ENCODE assay signal across 23 mouse cellular contexts in the genomic region with DNA sequence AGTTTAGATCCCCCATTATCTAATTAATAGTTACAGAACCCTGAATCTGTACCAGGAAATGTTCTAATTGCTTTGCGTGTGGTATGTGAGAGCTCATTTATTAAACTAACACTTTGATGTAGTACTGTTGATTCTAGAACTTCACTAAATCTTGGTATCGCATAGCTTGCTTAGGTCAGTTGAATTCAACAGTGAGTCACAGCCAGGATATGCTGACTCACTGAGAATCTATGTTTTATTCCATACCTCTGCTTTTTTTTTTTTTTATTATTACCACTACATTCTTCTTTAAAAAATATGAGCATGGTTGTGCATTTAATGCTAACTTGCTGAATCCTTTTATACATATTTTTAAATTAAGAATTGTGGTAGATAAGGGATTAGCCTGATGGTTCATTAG.
DNase-seq lines count a peak whose midpoint lies in the region; ATAC-seq lines count a peak whose summit lies in the region.
"Had no signal": no experiment of that assay in that cellular context is flagged by ENCODE, and none has a peak within 500 bp of the region (broad histone marks: within the 10 kb centered on the region; RNA-seq: fewer than 3 reads in every experiment).

No protein-coding gene starts in this region.

- H3K4me1 ChIP-seq in kidney, embryonic 15.5 days, result no peaks in the 10 kb centered on the region
- H3K4me1 ChIP-seq: embryonic facial prominence, embryonic 10.5 days; embryonic facial prominence, embryonic 12.5 days; forebrain, embryonic 13.5 days; forebrain, embryonic 15.5 days had no signal

- H3K4me2 ChIP-seq in kidney, embryonic 15.5 days, result no peak overlapping the region
- H3K4me2 ChIP-seq: embryonic facial prominence, embryonic 12.5 days; forebrain, embryonic 13.5 days; forebrain, embryonic 15.5 days had no signal

- H3K9me3 ChIP-seq in kidney, embryonic 15.5 days (replicated peaks), result no peaks in the 10 kb centered on the region
- H3K9me3 ChIP-seq: embryonic facial prominence, embryonic 10.5 days; embryonic facial prominence, embryonic 12.5 days; forebrain, embryonic 13.5 days; forebrain, embryonic 15.5 days had no signal

- no peak for ATAC-seq in kidney, embryonic 15.5 days (replicated peaks; ENCODE audit: low FRiP score)
- ATAC-seq: activated CD4-positive, CD25-positive, alpha-beta regulatory T cell, adult 4 months; CD4-positive, CD25-positive, alpha-beta regulatory T cell, adult 4 months; forebrain, embryonic 13.5 days; forebrain, embryonic 15.5 days; forebrain, postnatal 0 days; Patski had no signal

- H3K27ac ChIP-seq in kidney, embryonic 15.5 days, result no peak overlapping the region
- H3K27ac ChIP-seq: embryonic facial prominence, embryonic 10.5 days; embryonic facial prominence, embryonic 12.5 days; forebrain, embryonic 13.5 days; forebrain, embryonic 15.5 days had no signal

- no peaks in the 10 kb centered on the region for H3K36me3 ChIP-seq in kidney, embryonic 15.5 days
- H3K36me3 ChIP-seq: embryonic facial prominence, embryonic 10.5 days; embryonic facial prominence, embryonic 12.5 days; forebrain, embryonic 15.5 days; G1E had no signal

- peak; percentile 3 for DNase-seq in 416B (ENCODE audit: low read depth)
- DNase-seq in Muller cell, postnatal 12 days (ENCODE audit: inconsistent ontology term), result peak; percentile 25
- no peak for DNase-seq in retina, postnatal 1 day
- no peak for DNase-seq in urinary bladder, postnatal 4 days (ENCODE audit: low spot score in 2 of 2)
- DNase-seq: adrenal gland, adult 8-10 months; adrenal gland, postnatal 14 days; adrenal gland, postnatal 36 days; cerebellum, adult 11-12 months; cerebellum, adult 2 months; cerebellum, adult 9-10 months; cerebellum, postnatal 10 days; cerebellum, postnatal 25 days; forebrain, postnatal 0 days had no signal

- 76% methylated on average over 2 of the region's 2 CpGs for WGBS in kidney, embryonic 15.5 days

- H3K9ac ChIP-seq in kidney, embryonic 15.5 days, result no peak overlapping the region
- H3K9ac ChIP-seq: embryonic facial prominence, embryonic 12.5 days; forebrain, embryonic 13.5 days; forebrain, embryonic 15.5 days; forebrain, postnatal 0 days had no signal

- no peak overlapping the region for H3K4me3 ChIP-seq in kidney, embryonic 15.5 days (replicated peaks)
- H3K4me3 ChIP-seq: embryonic facial prominence, embryonic 10.5 days; embryonic facial prominence, embryonic 12.5 days; forebrain, embryonic 13.5 days; forebrain, embryonic 15.5 days had no signal

- no peaks in the 10 kb centered on the region for H3K27me3 ChIP-seq in kidney, embryonic 15.5 days
- H3K27me3 ChIP-seq: CH12.LX; embryonic facial prominence, embryonic 12.5 days; forebrain, embryonic 13.5 days; forebrain, embryonic 15.5 days; Patski had no signal

Comparison
In these comparisons a context has a peak if more than half of its experiments do, and no peak if none do; other contexts are left out.
1. DNase-seq: peak in 416B (single experiment) and Muller cell, postnatal 12 days (single experiment); none in retina, postnatal 1 day (single experiment) and urinary bladder, postnatal 4 days (0 of 2).